Mouse (Mus musculus) ES-E14 (cell line): ENCODE results near the gene Usp3.

Experiments used
- CHD2 ChIP-seq: IDR thresholded peaks from 2 replicates; pipeline ENCODE4 v1.6.1; 2014; ENCODE audit warnings: mild to moderate bottlenecking, low read depth, low read length, inconsistent platforms
- MAFK ChIP-seq: IDR thresholded peaks from 2 replicates; pipeline ENCODE4 v1.6.1; 2014; ENCODE audit warnings: mild to moderate bottlenecking, low read depth, low read length, inconsistent platforms; ENCODE audit not compliant: insufficient read depth
- ZC3H11A ChIP-seq: IDR thresholded peaks from 2 replicates; pipeline ENCODE4 v1.6.1; 2012; ENCODE audit warnings: low read depth, mild to moderate bottlenecking, inconsistent platforms, low read length, borderline replicate concordance

DNA sequence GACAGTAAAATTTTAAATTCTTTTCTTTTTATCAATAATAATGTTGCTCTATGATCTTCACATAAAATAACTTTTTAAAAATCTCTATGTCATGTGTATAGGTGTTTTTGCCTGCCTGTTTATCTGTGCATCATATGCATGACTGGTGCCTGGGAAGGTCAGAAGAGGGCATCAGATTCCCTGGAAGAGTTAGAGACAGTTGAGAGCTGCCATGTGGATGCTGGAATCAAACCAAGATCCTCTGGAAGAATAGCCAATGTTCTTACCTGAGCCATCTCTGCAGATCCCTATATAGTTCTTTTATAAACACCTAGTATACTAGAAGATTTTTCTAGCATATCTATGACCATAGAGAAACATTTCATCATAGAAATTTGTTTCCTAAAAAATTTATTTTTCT is 8.8 kb downstream of the Usp3 start:
- TF ChIP-seq MAFK (no peak), ZC3H11A (no peak), CHD2 (no peak)
